Mouse (Mus musculus): ENCODE results near the gene Lpin1. TPM values are rescaled to one million over a fixed set of nuclear protein-coding genes. Genes with fewer than 3 reads are reported as not detected.

Gene Lpin1
- polyA plus RNA-seq, 1 experiment from 2014 or later = 3.3 TPM

GRCm38 (mm10) chr12:16528650-16529049, 82.1 kb downstream of the Lpin1 start:
- Histone ChIP-seq H3K27ac (no peak overlapping the region), H3K36me3 (no peaks in the 10 kb centered on the region), H3K4me1 (peaks cover 7% of the 10 kb centered on the region; the same call in 1 of the 2 replicates), H3K9me3 (no peaks in the 10 kb centered on the region), H3K4me3 (no peak overlapping the region), H3K27me3 (ENCODE audit: insufficient read depth, poor library complexity, severe bottlenecking) (no peaks in the 10 kb centered on the region)
- DNase-seq (ENCODE audit: low spot score) = no peak
- WGBS = 91% methylated on average over 7 of the region's 7 CpGs

- peaks cover 5% of the 10 kb centered on the region; the same call in 1 of the 2 replicates for H3K4me1 ChIP-seq
- no peaks in the 10 kb centered on the region for H3K36me3 ChIP-seq
- H3K27me3 ChIP-seq (ENCODE audit: insufficient read depth, poor library complexity, severe bottlenecking) = no peaks in the 10 kb centered on the region
- H3K4me3 ChIP-seq = no peak overlapping the region
- no peak for DNase-seq (ENCODE audit: low spot score)
- H3K9me3 ChIP-seq = no peaks in the 10 kb centered on the region
- no peak overlapping the region for H3K27ac ChIP-seq
- WGBS = 74% methylated on average over 3 of the region's 3 CpGs
These were observed 82.8 kb downstream of the Lpin1 start for GRCm38 (mm10) chr12:16527941-16528340.

GRCm38 (mm10) chr12:16526862-16527261, 83.9 kb downstream of the Lpin1 start:
- WGBS = 81% methylated on average over 5 of the region's 5 CpGs
- no peaks in the 10 kb centered on the region for H3K36me3 ChIP-seq
- H3K4me3 ChIP-seq = no peak overlapping the region
- no peak for DNase-seq (ENCODE audit: low spot score)
- H3K9me3 ChIP-seq = no peaks in the 10 kb centered on the region
- no peaks in the 10 kb centered on the region for H3K4me1 ChIP-seq
- H3K27ac ChIP-seq = no peak overlapping the region
- H3K27me3 ChIP-seq (ENCODE audit: insufficient read depth, poor library complexity, severe bottlenecking) = no peaks in the 10 kb centered on the region

- WGBS = 71% methylated on average over 2 of the region's 2 CpGs
- Histone ChIP-seq H3K36me3 (no peaks in the 10 kb centered on the region), H3K4me3 (no peak overlapping the region), H3K27ac (no peak overlapping the region), H3K4me1 (no peaks in the 10 kb centered on the region), H3K9me3 (no peaks in the 10 kb centered on the region), H3K27me3 (ENCODE audit: insufficient read depth, poor library complexity, severe bottlenecking) (no peaks in the 10 kb centered on the region)
- DNase-seq (ENCODE audit: low spot score) = no peak
These were observed 84.6 kb downstream of the Lpin1 start for GRCm38 (mm10) chr12:16526134-16526533.

GRCm38 (mm10) chr12:16515183-16515582, 95.6 kb downstream of the Lpin1 start:
- H3K4me1 ChIP-seq = no peaks in the 10 kb centered on the region; the same call in 1 of the 2 replicates
- H3K27me3 ChIP-seq (ENCODE audit: insufficient read depth, poor library complexity, severe bottlenecking) = no peaks in the 10 kb centered on the region
- H3K9me3 ChIP-seq = no peaks in the 10 kb centered on the region
- DNase-seq (ENCODE audit: low spot score) = no peak
- WGBS = 78% methylated on average over 9 of the region's 9 CpGs
- H3K4me3 ChIP-seq = no peak overlapping the region
- 0 out of 2 replicates have a peak overlapping the region, but pooled peaks have one; percentile 16 for H3K27ac ChIP-seq
- no peaks in the 10 kb centered on the region for H3K36me3 ChIP-seq

GRCm38 (mm10) chr12:16512991-16513390, 97.8 kb downstream of the Lpin1 start:
- Histone ChIP-seq H3K4me1 (peaks cover 6% of the 10 kb centered on the region; the same call in 1 of the 2 replicates), H3K36me3 (no peaks in the 10 kb centered on the region), H3K4me3 (no peak overlapping the region), H3K27me3 (ENCODE audit: insufficient read depth, poor library complexity, severe bottlenecking) (no peaks in the 10 kb centered on the region), H3K9me3 (no peaks in the 10 kb centered on the region), H3K27ac (no peak overlapping the region)
- no peak for DNase-seq (ENCODE audit: low spot score)
- 95% methylated on average over 1 of the region's 1 CpGs for WGBS

GRCm38 (mm10) chr12:16509122-16509752, 101.5 kb downstream of the Lpin1 start:
- H3K4me3 ChIP-seq = peak overlapping the region; percentile 29; the same call in 1 of the 2 replicates
- peaks cover 6% of the 10 kb centered on the region; the same call in 1 of the 2 replicates for H3K4me1 ChIP-seq
- no peaks in the 10 kb centered on the region for H3K9me3 ChIP-seq
- WGBS = 19% methylated on average over 13 of the region's 13 CpGs
- DNase-seq (ENCODE audit: low spot score) = peak; percentile 88
- no peaks in the 10 kb centered on the region for H3K27me3 ChIP-seq (ENCODE audit: insufficient read depth, poor library complexity, severe bottlenecking)
- no peaks in the 10 kb centered on the region for H3K36me3 ChIP-seq
- peak overlapping the region; percentile 79 for H3K27ac ChIP-seq

GRCm38 (mm10) chr12:16506796-16507790, 103.7 kb downstream of the Lpin1 start:
- DNase-seq (ENCODE audit: low spot score) = no peak
- Histone ChIP-seq H3K36me3 (no peaks in the 10 kb centered on the region), H3K27me3 (ENCODE audit: insufficient read depth, poor library complexity, severe bottlenecking) (no peaks in the 10 kb centered on the region), H3K4me3 (no peak overlapping the region), H3K4me1 (peaks cover 6% of the 10 kb centered on the region; the same call in 1 of the 2 replicates), H3K9me3 (no peaks in the 10 kb centered on the region), H3K27ac (0 out of 2 replicates have a peak overlapping the region, but pooled peaks have one; percentile 11)
- WGBS = 69% methylated on average over 17 of the region's 17 CpGs

- Histone ChIP-seq H3K4me3 (no peak overlapping the region), H3K27me3 (ENCODE audit: insufficient read depth, poor library complexity, severe bottlenecking) (no peaks in the 10 kb centered on the region), H3K4me1 (peaks cover 4% of the 10 kb centered on the region; the same call in 1 of the 2 replicates), H3K36me3 (no peaks in the 10 kb centered on the region), H3K9me3 (no peaks in the 10 kb centered on the region), H3K27ac (no peak overlapping the region)
- whole genome bisulfite sequencing = 68% methylated on average over 3 of the region's 3 CpGs
- no peak for DNase-seq (ENCODE audit: low spot score)
These were observed 106.5 kb downstream of the Lpin1 start for GRCm38 (mm10) chr12:16504244-16504643.

GRCm38 (mm10) chr12:16497960-16498359, 112.8 kb downstream of the Lpin1 start:
- Histone ChIP-seq H3K36me3 (no peaks in the 10 kb centered on the region), H3K4me1 (peaks cover 6% of the 10 kb centered on the region; the same call in 1 of the 2 replicates), H3K27ac (no peak overlapping the region), H3K4me3 (no peak overlapping the region), H3K27me3 (ENCODE audit: insufficient read depth, poor library complexity, severe bottlenecking) (no peaks in the 10 kb centered on the region), H3K9me3 (no peaks in the 10 kb centered on the region)
- 46% methylated on average over 4 of the region's 4 CpGs for WGBS
- DNase-seq (ENCODE audit: low spot score) = no peak

- no peak overlapping the region for H3K27ac ChIP-seq
- no peaks in the 10 kb centered on the region for H3K9me3 ChIP-seq
- DNase-seq (ENCODE audit: low spot score) = no peak
- H3K4me1 ChIP-seq = no peaks in the 10 kb centered on the region
- no peaks in the 10 kb centered on the region for H3K27me3 ChIP-seq (ENCODE audit: insufficient read depth, poor library complexity, severe bottlenecking)
- WGBS = 73% methylated on average over 6 of the region's 6 CpGs
- H3K36me3 ChIP-seq = no peaks in the 10 kb centered on the region
- H3K4me3 ChIP-seq = no peak overlapping the region
These were observed 118.1 kb downstream of the Lpin1 start for GRCm38 (mm10) chr12:16492713-16493112.

GRCm38 (mm10) chr12:16488899-16489298, 121.9 kb downstream of the Lpin1 start:
- DNase-seq (ENCODE audit: low spot score) = no peak
- Histone ChIP-seq H3K4me1 (no peaks in the 10 kb centered on the region), H3K27ac (no peak overlapping the region), H3K4me3 (no peak overlapping the region), H3K36me3 (no peaks in the 10 kb centered on the region), H3K27me3 (ENCODE audit: insufficient read depth, poor library complexity, severe bottlenecking) (no peaks in the 10 kb centered on the region), H3K9me3 (no peaks in the 10 kb centered on the region)

GRCm38 (mm10) chr12:16487453-16487852, 123.3 kb downstream of the Lpin1 start:
- H3K4me3 ChIP-seq = no peak overlapping the region
- H3K36me3 ChIP-seq = no peaks in the 10 kb centered on the region
- H3K27ac ChIP-seq = no peak overlapping the region
- no peak for DNase-seq (ENCODE audit: low spot score)
- H3K9me3 ChIP-seq = no peaks in the 10 kb centered on the region
- H3K27me3 ChIP-seq (ENCODE audit: insufficient read depth, poor library complexity, severe bottlenecking) = no peaks in the 10 kb centered on the region
- WGBS = 67% methylated on average over 2 of the region's 2 CpGs
- no peaks in the 10 kb centered on the region for H3K4me1 ChIP-seq
